Mouse (Mus musculus) kidney, adult 2 months (tissue): ENCODE data around the gene Zdhhc17. TPM values are rescaled to one million over a fixed set of nuclear protein-coding genes. Genes with fewer than 3 reads are reported as not detected.
A peak's percentile ranks its signal among the peaks of the same experiment; 100 is the strongest.

ENCODE experiments used
- DNase-seq: peaks from one replicate; pipeline ENCODE4 v3.0.0; 2021
- H3K27ac ChIP-seq: fragments of 200-500 bp; 2 replicates; pipeline ENCODE4 v1.5.1; 2012; ENCODE audit warnings: low read depth, low read length, control low read depth, inconsistent platforms; ENCODE audit not compliant: insufficient read depth
- H3K27me3 ChIP-seq: fragments of 200-500 bp; replicated peaks from 2 replicates; pipeline ENCODE4 v1.6.1; 2012; ENCODE audit warnings: mild to moderate bottlenecking, moderate library complexity, low read length, inconsistent platforms; ENCODE audit not compliant: control insufficient read depth, insufficient read depth
- H3K36me3 ChIP-seq: fragments of 200-500 bp; 2 replicates; pipeline ENCODE4 v1.6.1; 2012; ENCODE audit warnings: mild to moderate bottlenecking, moderate library complexity, low read length, inconsistent platforms; ENCODE audit not compliant: control insufficient read depth, insufficient read depth
- H3K4me1 ChIP-seq: fragments of 200-500 bp; 2 replicates; pipeline ENCODE4 v1.6.1; 2011; ENCODE audit warnings: low read length; ENCODE audit not compliant: control insufficient read depth, insufficient read depth
- H3K4me3 ChIP-seq: fragments of 200-500 bp; 2 replicates; pipeline ENCODE4 v1.5.1; 2011; ENCODE audit warnings: mild to moderate bottlenecking, low read depth, low read length, control low read depth; ENCODE audit not compliant: insufficient read depth
- CTCF ChIP-seq: fragments of 200-500 bp; conservative IDR thresholded peaks from 2 replicates; pipeline ENCODE4 v1.5.1; 2011; ENCODE audit warnings: low read depth, mild to moderate bottlenecking, control low read depth, low read length, moderate library complexity, mixed read lengths; ENCODE audit not compliant: insufficient read depth, insufficient read length
- POLR2A ChIP-seq: fragments of 200-500 bp; IDR thresholded peaks from one replicate; pipeline ENCODE4 v1.6.1; 2011; ENCODE audit warnings: low read depth, low read length, control low read depth
- WGBS: fragments of 180-500 bp; shearing (Covaris S2); methylation state at CpG from one replicate; pipeline ENCODE4 v1.1.7; 2018; 5-methylcytosine and 5-hydroxymethylcytosine counted together
- polyA plus RNA-seq: library from polyadenylated mRNA; depleted of rRNA; stranded (reverse); fragments of >200 nt; gene quantifications from 2 replicates; pipeline ENCODE4 v1.2.3, GENCODE M21; 2012

Zdhhc17 gene
- polyA plus RNA-seq, 1 experiment: 16.5 TPM

- TF ChIP-seq CTCF: peak; percentile 61
- TF ChIP-seq POLR2A: no peak
- no peak overlapping the region for H3K4me3 ChIP-seq
- WGBS: 2% methylated on average over 1 of the region's 1 CpGs
- peaks cover 3% of the 10 kb centered on the region; the same call in 1 of the 2 replicates for H3K36me3 ChIP-seq
- H3K4me1 ChIP-seq: peaks cover 3% of the 10 kb centered on the region; the same call in 1 of the 2 replicates
- H3K27me3 ChIP-seq: no peaks in the 10 kb centered on the region
- no peak overlapping the region for H3K27ac ChIP-seq
- DNase-seq: peak; percentile 36
These were observed 33.9 kb downstream of the Zdhhc17 start for GRCm38 (mm10) chr10:110976046-110976445.

- H3K27ac ChIP-seq: no peak overlapping the region
These were observed 35.1 kb downstream of the Zdhhc17 start for GRCm38 (mm10) chr10:110974885-110975284.

GRCm38 (mm10) chr10:110974463-110974862 is 35.5 kb downstream of the Zdhhc17 start:
- Histone ChIP-seq H3K4me1 (no peaks in the 10 kb centered on the region), H3K36me3 (peaks cover 3% of the 10 kb centered on the region; the same call in 1 of the 2 replicates), H3K27ac (no peak overlapping the region), H3K27me3 (no peaks in the 10 kb centered on the region), H3K4me3 (no peak overlapping the region)
- DNase-seq: peak; percentile 75
- WGBS: 22% methylated on average over 3 of the region's 3 CpGs
- TF ChIP-seq POLR2A (no peak), CTCF (peak; percentile 75)

More at GRCm38 (mm10) chr10:110974885-110975284, 35.1 kb downstream of the Zdhhc17 start:
- no peak for DNase-seq
- no peak overlapping the region for H3K4me3 ChIP-seq
- H3K4me1 ChIP-seq: no peaks in the 10 kb centered on the region; the same call in 1 of the 2 replicates
- 93% methylated on average over 1 of the region's 1 CpGs for WGBS
- H3K36me3 ChIP-seq: peaks cover 3% of the 10 kb centered on the region; the same call in 1 of the 2 replicates
- H3K27me3 ChIP-seq: no peaks in the 10 kb centered on the region
- TF ChIP-seq POLR2A (no peak), CTCF (no peak)

- Histone ChIP-seq H3K36me3 (peaks cover 3% of the 10 kb centered on the region; the same call in 1 of the 2 replicates), H3K4me3 (no peak overlapping the region), H3K27me3 (no peaks in the 10 kb centered on the region), H3K4me1 (no peaks in the 10 kb centered on the region), H3K27ac (no peak overlapping the region)
- TF ChIP-seq POLR2A: no peak
- no peak for TF ChIP-seq CTCF
- WGBS: 66% methylated on average over 9 of the region's 9 CpGs
- no peak for DNase-seq
These were observed 37.9 kb downstream of the Zdhhc17 start for GRCm38 (mm10) chr10:110971998-110972397.

GRCm38 (mm10) chr10:110971483-110971882 is 38.5 kb downstream of the Zdhhc17 start:
- WGBS: 46% methylated on average over 6 of the region's 6 CpGs
- DNase-seq: no peak
- Histone ChIP-seq H3K36me3 (peaks cover 1% of the 10 kb centered on the region; the same call in 1 of the 2 replicates), H3K27ac (no peak overlapping the region), H3K27me3 (no peaks in the 10 kb centered on the region), H3K4me1 (no peaks in the 10 kb centered on the region), H3K4me3 (no peak overlapping the region)
- TF ChIP-seq POLR2A: no peak
- TF ChIP-seq CTCF: no peak

GRCm38 (mm10) chr10:110971044-110971443 is 38.9 kb downstream of the Zdhhc17 start:
- Histone ChIP-seq H3K4me3 (no peak overlapping the region), H3K4me1 (no peaks in the 10 kb centered on the region), H3K27me3 (no peaks in the 10 kb centered on the region), H3K27ac (no peak overlapping the region), H3K36me3 (peaks cover 1% of the 10 kb centered on the region; the same call in 1 of the 2 replicates)
- DNase-seq: no peak
- 59% methylated on average over 3 of the region's 3 CpGs for WGBS
- TF ChIP-seq CTCF (no peak), POLR2A (no peak)

- TF ChIP-seq POLR2A (no peak), CTCF (peak; percentile 55)
- WGBS: 24% methylated on average over 1 of the region's 1 CpGs
- H3K4me3 ChIP-seq: no peak overlapping the region
- no peaks in the 10 kb centered on the region for H3K27me3 ChIP-seq
- 0 out of 2 replicates have a peak, but pooled peaks cover 3% of the 10 kb centered on the region for H3K4me1 ChIP-seq
- DNase-seq: peak; percentile 55
- H3K27ac ChIP-seq: no peak overlapping the region
- peaks cover 5% of the 10 kb centered on the region for H3K36me3 ChIP-seq
These were observed 47.8 kb downstream of the Zdhhc17 start for GRCm38 (mm10) chr10:110962172-110962571.
